Mouse (Mus musculus) liver, adult 2 months (tissue): ENCODE results near the gene H13. TPM values are rescaled to one million over a fixed set of nuclear protein-coding genes. Genes with fewer than 3 reads are reported as not detected.
"Not testable (repeated sequence)": the region's sequence is repeated elsewhere in the genome, so short reads cannot be mapped to it uniquely, and the experiment has no call there.

Source experiments
- DNase-seq: peaks from one replicate; pipeline ENCODE4 v3.0.0-alpha.2; 2011; ENCODE audit warnings: low read depth, low spot score; ENCODE audit errors: extremely low read depth
- H3K27ac ChIP-seq: fragments of 200-500 bp; replicated peaks from 2 replicates; pipeline ENCODE4 v1.5.1; 2012; ENCODE audit warnings: low read depth, mild to moderate bottlenecking, control low read depth, inconsistent platforms, low read length; ENCODE audit not compliant: insufficient read depth
- H3K27me3 ChIP-seq: fragments of 200-500 bp; 2 replicates; pipeline ENCODE4 v1.6.1; 2012; ENCODE audit warnings: mild to moderate bottlenecking, moderate library complexity, low read length, inconsistent platforms; ENCODE audit not compliant: control insufficient read depth, insufficient read depth
- H3K36me3 ChIP-seq: fragments of 200-500 bp; 2 replicates; pipeline ENCODE4 v1.6.1; 2012; ENCODE audit warnings: low read length, inconsistent platforms; ENCODE audit not compliant: control insufficient read depth, insufficient read depth
- H3K4me1 ChIP-seq: fragments of 200-500 bp; 2 replicates; pipeline ENCODE4 v1.6.1; 2011; ENCODE audit warnings: low read length; ENCODE audit not compliant: control insufficient read depth, insufficient read depth
- H3K4me3 ChIP-seq: fragments of 200-500 bp; 2 replicates; pipeline ENCODE4 v1.5.1; 2011; ENCODE audit warnings: low read depth, mild to moderate bottlenecking, control low read depth, low read length, moderate library complexity; ENCODE audit not compliant: insufficient read depth
- H3K79me2 ChIP-seq: fragments of 200-500 bp; 2 replicates; pipeline ENCODE4 v1.6.1; 2012; ENCODE audit warnings: inconsistent platforms, mild to moderate bottlenecking, low read length, moderate library complexity; ENCODE audit not compliant: control insufficient read depth, insufficient read depth
- H3K9ac ChIP-seq: fragments of 200-500 bp; 2 replicates; pipeline ENCODE4 v1.6.1; 2012; ENCODE audit warnings: low read depth, mild to moderate bottlenecking, control low read depth, inconsistent platforms, low read length
- CTCF ChIP-seq: fragments of 200-500 bp; IDR thresholded peaks from 2 replicates; pipeline ENCODE4 v1.5.1; 2011; ENCODE audit warnings: low read depth, low read length, control low read depth
- POLR2A ChIP-seq: fragments of 200-500 bp; IDR thresholded peaks from 2 replicates; pipeline ENCODE4 v1.6.1; 2011; ENCODE audit warnings: low read length, control low read depth; ENCODE audit not compliant: insufficient read depth; ENCODE audit errors: extremely low read depth
- WGBS: fragments of 180-500 bp; shearing (Covaris S2); methylation state at CpG from one replicate; pipeline ENCODE4 v1.1.7; 2018; 5-methylcytosine and 5-hydroxymethylcytosine counted together
- polyA plus RNA-seq: library from polyadenylated mRNA; depleted of rRNA; stranded (reverse); fragments of >200 nt; gene quantifications from 2 replicates; pipeline ENCODE4 v1.2.3, GENCODE M21; 2012
- total RNA-seq: library from RNA; depleted of rRNA; stranded (reverse); fragments of >200 nt; gene quantifications from 2 replicates; pipeline ENCODE4 v1.2.3, GENCODE M21; 2014

Gene H13
- total and polyA plus RNA-seq, 2 experiments: 65.5 to 148 TPM

DNA sequence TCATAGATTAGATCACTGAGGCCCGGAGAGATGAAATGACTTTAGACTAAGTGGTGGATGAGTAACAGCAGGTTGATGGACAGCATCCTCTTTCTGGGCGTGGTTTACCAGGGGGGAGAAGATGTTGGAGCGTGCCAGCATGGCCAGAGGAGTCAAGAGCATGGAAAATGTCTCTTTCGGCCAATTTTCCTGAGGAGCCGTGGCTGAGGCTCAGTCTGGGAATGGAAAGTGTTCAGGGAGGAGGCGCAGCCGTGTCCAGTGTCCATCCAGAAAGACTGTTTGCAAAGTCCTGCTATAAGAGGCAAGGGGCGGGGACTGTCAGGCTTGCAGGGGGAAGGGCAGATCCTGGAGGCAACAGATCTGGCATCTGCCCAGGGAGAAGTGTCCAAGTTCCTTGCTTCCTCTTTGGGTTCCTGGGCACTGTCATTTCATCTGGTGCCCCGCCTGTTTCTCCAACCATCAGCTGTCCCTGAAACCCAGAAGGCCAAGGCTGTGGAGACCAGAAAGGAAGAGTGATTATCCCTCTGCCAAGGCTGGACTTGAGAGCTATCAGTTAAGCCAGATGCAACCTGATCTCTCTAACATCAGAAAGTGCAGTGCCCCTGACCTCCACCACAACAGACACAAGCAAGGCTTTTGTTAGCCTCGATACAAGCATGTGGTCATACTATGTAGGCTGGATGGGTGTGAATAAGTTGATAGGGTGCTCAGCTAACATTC is 16.2 kb upstream of the H13 start:
- 60% methylated on average over 10 of the region's 10 CpGs for WGBS
- DNase-seq: no peak
- TF ChIP-seq CTCF (no peak), POLR2A (no peak)
- H3K9ac ChIP-seq: no peak overlapping the region
- H3K27ac ChIP-seq: no peak overlapping the region
- H3K27me3 ChIP-seq: no peaks in the 10 kb centered on the region
- H3K36me3 ChIP-seq: no peaks in the 10 kb centered on the region
- H3K4me1 ChIP-seq: no peaks in the 10 kb centered on the region
- no peaks in the 10 kb centered on the region for H3K79me2 ChIP-seq
- H3K4me3 ChIP-seq: no peak overlapping the region

DNA sequence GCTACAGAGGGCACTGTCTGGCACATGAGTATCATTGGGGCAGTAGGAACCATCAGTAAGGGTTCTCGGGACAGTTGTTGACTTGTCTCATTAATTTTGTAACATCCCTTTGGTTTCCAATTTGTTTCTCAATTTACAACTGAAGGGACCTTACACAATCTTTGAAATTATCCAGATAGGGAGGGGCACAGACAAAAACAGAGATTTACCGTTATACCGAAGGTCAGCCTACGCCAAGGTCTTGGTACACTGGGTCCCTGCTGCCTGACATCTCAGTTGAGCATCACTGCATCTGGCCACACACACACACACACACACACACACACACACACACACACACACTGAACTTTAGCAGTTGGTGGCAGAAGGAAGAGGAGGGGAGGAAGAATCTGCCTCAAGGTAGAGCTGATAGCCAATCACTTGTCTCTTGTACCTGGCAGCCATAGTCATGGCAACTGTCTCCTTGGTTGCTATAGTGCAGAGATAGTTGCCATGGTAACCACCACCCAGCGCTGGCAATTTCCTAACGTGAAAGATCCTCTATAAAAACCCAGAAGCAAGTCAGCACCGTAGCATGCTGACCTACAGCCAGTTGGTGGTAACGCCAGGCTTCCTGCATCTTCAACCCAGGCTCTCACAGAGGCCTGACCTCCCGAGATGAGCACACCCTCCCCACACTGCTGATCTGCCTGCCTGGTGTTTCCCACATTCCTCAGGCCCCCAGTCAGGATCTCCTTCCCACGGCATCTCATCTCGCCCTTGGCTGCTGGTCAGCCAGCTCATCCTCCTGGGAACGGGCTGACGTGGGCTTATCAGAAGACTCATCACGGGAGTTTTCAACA is 15.2 kb upstream of the H13 start:
- H3K4me3 ChIP-seq: no peak overlapping the region
- no peaks in the 10 kb centered on the region for H3K36me3 ChIP-seq
- no peaks in the 10 kb centered on the region for H3K27me3 ChIP-seq
- no peaks in the 10 kb centered on the region for H3K4me1 ChIP-seq
- no peak for DNase-seq
- WGBS: 48% methylated on average over 14 of the region's 14 CpGs
- no peak overlapping the region for H3K9ac ChIP-seq
- TF ChIP-seq POLR2A: no peak
- no peaks in the 10 kb centered on the region for H3K79me2 ChIP-seq
- H3K27ac ChIP-seq: no peak overlapping the region

GRCm38 (mm10) chr2:152657398-152657797 is 11.9 kb upstream of the H13 start:
- H3K9ac ChIP-seq: no peak overlapping the region
- no peak overlapping the region for H3K4me3 ChIP-seq
- H3K27ac ChIP-seq: no peak overlapping the region
- H3K79me2 ChIP-seq: no peaks in the 10 kb centered on the region
- no peak for DNase-seq
- peaks cover 9% of the 10 kb centered on the region for H3K4me1 ChIP-seq
- no peak for TF ChIP-seq POLR2A
- peak; percentile 65 for TF ChIP-seq CTCF
- WGBS: 67% methylated on average over 10 of the region's 10 CpGs
- H3K27me3 ChIP-seq: no peaks in the 10 kb centered on the region
- H3K36me3 ChIP-seq: no peaks in the 10 kb centered on the region

- TF ChIP-seq CTCF (no peak), POLR2A (no peak)
- DNase-seq: peak; percentile 85
- H3K79me2 ChIP-seq: no peaks in the 10 kb centered on the region
- H3K36me3 ChIP-seq: no peaks in the 10 kb centered on the region
- no peaks in the 10 kb centered on the region for H3K27me3 ChIP-seq
- WGBS: 41% methylated on average over 6 of the region's 6 CpGs
- H3K9ac ChIP-seq: no peak overlapping the region
- no peak overlapping the region; the same call in 1 of the 2 replicates for H3K4me3 ChIP-seq
- peaks cover 19% of the 10 kb centered on the region for H3K4me1 ChIP-seq
- peak overlapping the region; percentile 54 for H3K27ac ChIP-seq
Measured at GRCm38 (mm10) chr2:152661163-152661562, 8.1 kb upstream of the H13 start.

DNA sequence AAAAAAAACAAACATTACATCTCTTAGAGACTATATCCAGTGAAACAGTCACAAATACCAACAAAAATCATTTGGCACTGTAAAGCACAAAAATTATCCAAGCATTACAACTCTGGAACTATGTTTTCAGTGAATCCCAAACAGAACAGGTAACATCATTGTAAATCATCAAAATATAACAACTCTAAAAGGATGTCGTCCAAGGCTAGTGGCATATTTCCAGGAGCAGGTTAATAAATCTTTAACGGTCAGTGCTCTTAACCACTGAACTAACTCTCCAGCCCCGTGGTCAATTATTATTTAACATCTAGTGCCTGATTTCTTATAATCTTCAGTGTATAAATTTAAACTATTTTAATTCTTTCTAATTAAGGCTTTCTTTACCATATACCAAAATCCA is 3.1 kb upstream of the H13 start:
- peaks cover 27% of the 10 kb centered on the region for H3K4me1 ChIP-seq
- not testable (repeated sequence) for H3K4me3 ChIP-seq, H3K27me3 ChIP-seq, H3K27ac ChIP-seq, H3K9ac ChIP-seq, H3K36me3 ChIP-seq
- H3K79me2 ChIP-seq: peaks cover 17% of the 10 kb centered on the region
- whole genome bisulfite sequencing: 16% methylated on average over 3 of the region's 3 CpGs
- DNase-seq: peak; percentile 81

- DNase-seq: no peak
- WGBS: 3% methylated on average over 44 of the region's 46 CpGs
- Histone ChIP-seq H3K36me3 (peaks cover 3% of the 10 kb centered on the region; the same call in 1 of the 2 replicates), H3K4me1 (peaks cover 27% of the 10 kb centered on the region), H3K27me3 (no peaks in the 10 kb centered on the region), H3K79me2 (peaks cover 34% of the 10 kb centered on the region), H3K9ac (peak overlapping the region; percentile 94), H3K27ac (peak overlapping the region; percentile 73), H3K4me3 (peak overlapping the region; percentile 82)
- no peak for TF ChIP-seq POLR2A
- TF ChIP-seq CTCF: no peak
Measured at GRCm38 (mm10) chr2:152669639-152670484, 601 bp downstream of the H13 start.
